Mouse (Mus musculus): Measurements from ENCODE around the gene Gm21994.
"Not testable (repeated sequence)": the region's sequence is repeated elsewhere in the genome, so short reads cannot be mapped to it uniquely, and the experiment has no call there.

GRCm38 (mm10) chr2:150223263-150223662, 32.1 kb downstream of the Gm21994 start:
- TF ChIP-seq CTCF, EP300 (IDR thresholded peaks at IDR 0.05; ENCODE audit: low read depth): not testable (repeated sequence)

All from heart, postnatal 0 days (tissue).